Mouse (Mus musculus) midbrain, embryonic 11.5 days (tissue): ENCODE measurements around the gene Donson. TPM values are rescaled to one million over a fixed set of nuclear protein-coding genes. Genes with fewer than 3 reads are reported as not detected.
A peak's percentile ranks its signal among the peaks of the same experiment; 100 is the strongest.

Experiments used
- ATAC-seq: fragments of 200-750 bp; cut with Nextera tagmentation; 2 replicates; pipeline ENCODE4 v1.8.0; 2017; ENCODE audit warnings: moderate TSS enrichment, moderate library complexity; ENCODE audit not compliant: low FRiP score
- DNase-seq: peaks from one replicate; pipeline ENCODE4 v3.0.0; 2015; ENCODE audit warnings: low spot score; ENCODE audit errors: missing footprints
- H3K27ac ChIP-seq: fragments of 300-500 bp; sonication (generic); 2 replicates; pipeline ENCODE4 v1.5.1; 2014; ENCODE audit warnings: low read depth, low read length
- H3K27me3 ChIP-seq: fragments of 300-500 bp; sonication (generic); 2 replicates; pipeline ENCODE4 v1.6.1; 2014; ENCODE audit warnings: mild to moderate bottlenecking, low read length, moderate library complexity, mixed read lengths; ENCODE audit not compliant: control insufficient read depth, insufficient read depth
- H3K36me3 ChIP-seq: fragments of 300-500 bp; sonication (generic); 2 replicates; pipeline ENCODE4 v1.6.1; 2014; ENCODE audit warnings: mild to moderate bottlenecking, low read length, moderate library complexity, mixed read lengths; ENCODE audit not compliant: control insufficient read depth, insufficient read depth
- H3K4me1 ChIP-seq: fragments of 300-500 bp; sonication (generic); 2 replicates; pipeline ENCODE4 v1.6.1; 2014; ENCODE audit warnings: low read length; ENCODE audit not compliant: control insufficient read depth, insufficient read depth
- H3K4me2 ChIP-seq: fragments of 300-500 bp; sonication (generic); 2 replicates; pipeline ENCODE4 v1.6.1; 2014; ENCODE audit warnings: mild to moderate bottlenecking, moderate library complexity
- H3K4me3 ChIP-seq: fragments of 300-500 bp; sonication (generic); 2 replicates; pipeline ENCODE4 v1.5.1; 2014; ENCODE audit warnings: low read depth, low read length
- H3K9ac ChIP-seq: fragments of 300-500 bp; sonication (generic); 2 replicates; pipeline ENCODE4 v1.6.1; 2014; ENCODE audit warnings: low read length
- H3K9me3 ChIP-seq: fragments of 300-500 bp; sonication (generic); 2 replicates; pipeline ENCODE4 v1.6.1; 2016; ENCODE audit warnings: low read length; ENCODE audit not compliant: control insufficient read depth
- WGBS: fragments of 180-500 bp; shearing (Covaris S2); extraction: QIAGEN DNeasy Blood & Tissue Kit; methylation state at CpG from one replicate; pipeline ENCODE4 v1.1.7; 2014; 5-methylcytosine and 5-hydroxymethylcytosine counted together
- polyA plus RNA-seq: library from polyadenylated mRNA; unstranded; fragments of >200 nt; fragmentation: Nextera tagmentation; extraction: Ambion mirVana; gene quantifications from 2 replicates; pipeline ENCODE4 v1.2.1, GENCODE M21; 2014

The Donson gene
- polyA plus RNA-seq, 1 experiment from 2014 or later = 38.0 TPM

DNA sequence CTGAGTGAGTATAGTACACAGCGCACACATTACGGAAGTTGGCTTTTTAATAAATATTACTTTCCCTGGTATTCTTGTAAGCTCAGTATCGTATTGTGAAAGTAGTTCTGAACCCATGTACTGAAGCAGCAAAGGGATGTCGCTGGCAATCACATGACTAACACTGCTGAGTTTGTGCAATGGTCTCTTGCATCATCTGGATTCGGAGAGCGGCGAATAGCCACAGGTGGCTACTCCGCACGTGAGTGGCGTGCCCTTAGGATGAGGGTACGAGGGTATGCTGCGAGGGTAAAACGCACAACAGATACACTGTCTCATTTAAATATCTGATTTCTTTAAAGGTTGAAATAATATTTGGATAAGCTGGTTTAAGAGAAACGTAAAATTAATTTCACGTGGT is 38.9 kb upstream of the Donson start:
- peak overlapping the region; percentile 66 for H3K9ac ChIP-seq
- 89% methylated on average over 15 of the region's 15 CpGs for WGBS

DNA sequence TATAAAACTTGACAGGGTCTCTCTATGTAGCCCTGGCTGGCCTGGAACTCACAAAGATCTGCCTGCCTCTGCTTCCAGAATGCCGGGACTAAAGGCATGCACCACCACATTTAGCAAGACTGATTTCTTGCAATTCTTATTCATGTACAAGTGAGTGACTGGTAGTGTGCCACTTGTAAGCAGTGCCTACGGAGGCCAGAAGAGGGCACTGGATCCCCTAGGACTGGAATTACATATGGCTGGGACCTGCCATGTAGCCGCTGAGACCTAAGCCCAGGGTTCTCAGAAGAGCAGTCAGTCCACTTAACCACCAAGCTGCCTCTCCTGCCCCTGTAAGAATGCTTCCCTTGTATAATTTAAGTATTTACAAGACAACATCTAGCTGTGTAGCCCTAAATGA is 35.7 kb upstream of the Donson start:
- no peaks in the 10 kb centered on the region for H3K27me3 ChIP-seq
- no peak overlapping the region for H3K27ac ChIP-seq
- no peaks in the 10 kb centered on the region for H3K9me3 ChIP-seq
- ATAC-seq = no peak
- no peaks in the 10 kb centered on the region; the same call in 1 of the 2 replicates for H3K36me3 ChIP-seq
- H3K4me2 ChIP-seq = no peak overlapping the region
- peaks cover 8% of the 10 kb centered on the region for H3K4me1 ChIP-seq
- peak; percentile 89 for DNase-seq
- no peak overlapping the region for H3K9ac ChIP-seq
- WGBS = 49% methylated on average over 3 of the region's 3 CpGs
- no peak overlapping the region for H3K4me3 ChIP-seq

More for the DNA sequence above, 38.9 kb upstream of the Donson start:
- Histone ChIP-seq H3K27me3 (no peaks in the 10 kb centered on the region), H3K4me1 (peaks cover 15% of the 10 kb centered on the region), H3K4me3 (peak overlapping the region; percentile 87), H3K9me3 (no peaks in the 10 kb centered on the region), H3K27ac (no peak overlapping the region), H3K36me3 (no peaks in the 10 kb centered on the region), H3K4me2 (peak overlapping the region; percentile 46)
- no peak for ATAC-seq
- no peak for DNase-seq

DNA sequence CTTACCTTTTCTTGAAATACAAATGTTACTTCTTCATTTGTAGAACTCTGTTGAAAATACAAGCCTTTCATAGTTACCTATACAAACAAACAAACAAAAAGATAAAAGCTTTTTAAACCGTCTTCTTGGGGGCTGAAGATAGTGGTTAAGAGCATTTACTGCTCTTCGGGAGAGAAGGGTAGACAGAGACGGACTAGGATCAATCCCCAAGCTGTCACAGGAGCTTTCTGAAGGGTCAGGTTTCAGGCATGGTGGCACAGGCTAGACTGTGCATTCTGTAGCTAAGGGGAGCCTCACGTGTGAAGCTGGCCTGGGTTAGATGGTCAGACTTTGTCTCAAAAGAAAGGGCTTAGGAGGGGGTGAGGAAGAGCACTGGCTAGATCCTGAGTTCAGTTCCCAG is 28.8 kb upstream of the Donson start:
- Histone ChIP-seq H3K9ac (no peak overlapping the region), H3K27me3 (no peaks in the 10 kb centered on the region), H3K4me3 (no peak overlapping the region), H3K27ac (peak overlapping the region; percentile 20; the same call in 1 of the 2 replicates), H3K4me1 (no peaks in the 10 kb centered on the region), H3K4me2 (no peak overlapping the region), H3K36me3 (peaks cover 2% of the 10 kb centered on the region), H3K9me3 (no peaks in the 10 kb centered on the region)
- WGBS = 84% methylated on average over 4 of the region's 4 CpGs
- DNase-seq = no peak
- ATAC-seq = no peak

DNA sequence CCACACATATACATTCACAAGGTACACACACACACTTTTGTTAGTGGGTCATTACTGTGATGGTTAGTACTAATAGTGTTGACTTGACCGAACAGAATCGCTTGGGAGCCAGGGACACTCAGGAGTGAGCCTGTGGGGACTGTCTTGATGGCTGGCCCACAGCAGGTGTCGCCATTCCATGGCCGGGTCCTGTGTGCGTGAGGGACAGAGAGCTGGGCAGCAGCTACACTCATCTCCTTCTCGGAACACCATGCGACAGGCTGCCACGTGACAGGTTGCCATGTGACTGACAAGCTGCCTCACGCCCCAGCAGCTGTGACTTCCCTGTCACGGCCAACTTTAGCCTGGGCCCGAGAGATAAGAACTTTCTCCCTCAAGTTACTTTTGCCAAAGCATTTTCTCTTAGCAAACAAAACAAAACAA is 28.4 kb upstream of the Donson start:
- H3K36me3 ChIP-seq = peaks cover 2% of the 10 kb centered on the region
- 88% methylated on average over 11 of the region's 11 CpGs for WGBS
- H3K27me3 ChIP-seq = no peaks in the 10 kb centered on the region
- DNase-seq (no peak), ATAC-seq (0 out of 2 replicates have a peak, but pooled peaks have one; percentile 35)
- H3K9me3 ChIP-seq = no peaks in the 10 kb centered on the region
- H3K4me3 ChIP-seq = no peak overlapping the region
- H3K4me2 ChIP-seq = no peak overlapping the region
- H3K9ac ChIP-seq = no peak overlapping the region
- no peaks in the 10 kb centered on the region for H3K4me1 ChIP-seq
- H3K27ac ChIP-seq = no peak overlapping the region

DNA sequence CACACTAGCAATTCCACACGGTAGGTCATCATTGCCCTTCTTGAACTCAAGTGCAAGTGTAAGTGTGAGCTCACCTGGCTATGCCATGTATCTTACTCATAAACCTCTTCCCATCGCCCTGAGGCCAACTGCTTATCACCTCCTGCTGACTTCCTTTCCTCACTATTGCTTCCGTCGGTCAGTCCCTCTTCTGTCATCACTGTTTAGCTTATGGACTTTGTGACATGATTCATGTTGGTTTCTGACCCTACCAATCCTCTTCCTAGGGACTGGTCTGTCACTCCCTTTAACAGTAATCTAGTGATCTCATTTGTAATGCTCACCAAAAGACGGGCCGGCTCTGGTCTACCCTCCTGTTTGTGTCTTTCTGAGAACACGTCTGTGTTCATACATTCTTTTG is 21.7 kb upstream of the Donson start:
- H3K4me1 ChIP-seq = no peaks in the 10 kb centered on the region
- peaks cover 6% of the 10 kb centered on the region; the same call in 1 of the 2 replicates for H3K36me3 ChIP-seq
- WGBS = 90% methylated on average over 7 of the region's 7 CpGs
- no peak overlapping the region for H3K27ac ChIP-seq
- no peak overlapping the region for H3K4me2 ChIP-seq
- H3K9me3 ChIP-seq = no peaks in the 10 kb centered on the region
- H3K27me3 ChIP-seq = no peaks in the 10 kb centered on the region
- DNase-seq (no peak), ATAC-seq (no peak)
- H3K9ac ChIP-seq = no peak overlapping the region
- no peak overlapping the region for H3K4me3 ChIP-seq

DNA sequence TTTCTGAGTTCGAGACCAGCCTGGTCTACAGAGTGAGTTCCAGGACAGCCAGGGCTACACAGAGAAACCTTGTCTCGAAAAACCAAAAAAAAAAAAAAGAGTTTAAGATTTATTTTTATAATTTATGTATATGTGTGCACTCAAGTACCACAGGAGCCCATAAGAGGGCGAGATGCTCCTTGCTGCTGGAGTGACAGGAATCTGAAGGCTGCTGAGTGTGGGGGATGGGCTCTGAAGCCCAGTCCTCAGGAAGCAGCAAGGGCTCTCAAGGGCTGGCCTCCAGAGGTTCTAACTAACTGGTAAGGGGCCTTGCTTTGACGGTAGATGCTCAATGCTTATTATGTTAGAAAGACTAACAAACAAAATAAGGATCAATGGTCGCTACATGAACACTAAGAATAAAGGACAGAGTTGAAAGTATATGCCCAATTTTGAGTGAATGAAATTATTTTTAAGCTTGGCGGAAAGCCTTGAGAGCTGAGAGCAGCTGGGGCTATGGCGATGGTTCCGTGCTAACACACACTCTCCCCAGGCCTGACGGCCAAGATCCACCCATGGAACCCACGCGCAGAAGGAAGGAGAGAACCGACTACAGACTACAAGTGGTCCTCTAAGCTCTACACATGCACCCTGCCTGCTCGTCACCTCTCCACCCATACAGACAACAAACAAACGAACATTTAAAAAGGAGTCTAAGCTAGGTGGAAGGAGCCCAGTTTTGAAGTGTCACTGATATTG is 16.2 kb upstream of the Donson start:
- Histone ChIP-seq H3K9me3 (no peaks in the 10 kb centered on the region), H3K36me3 (peaks cover 6% of the 10 kb centered on the region; the same call in 1 of the 2 replicates), H3K9ac (no peak overlapping the region), H3K4me2 (no peak overlapping the region), H3K27me3 (no peaks in the 10 kb centered on the region), H3K4me1 (no peaks in the 10 kb centered on the region), H3K27ac (no peak overlapping the region), H3K4me3 (no peak overlapping the region)
- ATAC-seq = no peak
- peak; percentile 17 for DNase-seq
- WGBS = 85% methylated on average over 14 of the region's 14 CpGs

DNA sequence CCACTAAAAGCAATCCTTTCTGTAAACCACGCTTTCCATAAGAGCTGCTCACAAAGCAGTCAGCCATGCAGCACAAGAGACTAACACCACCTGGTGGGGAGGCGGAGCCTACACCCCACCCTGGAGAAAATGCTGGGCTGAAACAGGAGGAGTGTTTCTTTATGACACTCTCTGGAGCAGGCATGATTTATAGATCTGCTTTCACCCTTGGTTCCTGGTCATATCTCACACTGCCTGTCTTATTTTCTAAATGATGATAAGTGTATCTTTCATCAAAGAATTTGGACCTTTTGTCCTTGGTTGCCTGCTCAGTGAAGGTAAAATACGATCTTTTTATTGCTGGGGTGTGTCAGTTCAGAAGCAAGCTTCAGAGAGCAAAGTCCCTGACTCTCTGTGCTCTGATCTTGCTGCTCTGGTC is 14.2 kb upstream of the Donson start:
- H3K4me2 ChIP-seq = no peak overlapping the region
- WGBS = 62% methylated on average over 3 of the region's 3 CpGs
- H3K4me3 ChIP-seq = no peak overlapping the region
- H3K9me3 ChIP-seq = no peaks in the 10 kb centered on the region
- H3K9ac ChIP-seq = no peak overlapping the region
- H3K27ac ChIP-seq = no peak overlapping the region
- H3K4me1 ChIP-seq = no peaks in the 10 kb centered on the region
- peaks cover 9% of the 10 kb centered on the region; the same call in 1 of the 2 replicates for H3K36me3 ChIP-seq
- DNase-seq = peak; percentile 59
- ATAC-seq = no peak
- H3K27me3 ChIP-seq = no peaks in the 10 kb centered on the region

DNA sequence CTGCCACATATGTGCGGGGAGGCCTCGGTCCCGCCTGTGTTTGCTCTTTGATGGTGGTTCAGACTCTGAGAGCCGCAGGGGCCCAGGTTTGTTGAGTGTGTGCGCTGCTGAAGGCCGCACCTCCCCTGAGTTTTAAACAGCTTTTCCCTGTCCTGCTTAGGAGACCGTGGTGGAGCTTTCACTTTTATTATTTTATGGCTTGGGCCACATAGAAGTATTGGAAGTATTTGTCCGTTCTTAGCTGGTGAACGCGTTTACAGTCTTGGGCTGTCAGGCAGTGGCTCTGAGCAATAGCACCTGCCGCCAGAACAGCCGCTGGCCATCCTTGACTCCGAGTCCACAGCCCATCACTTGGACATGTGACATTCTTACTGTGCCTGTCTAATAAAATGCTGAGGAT is 13.3 kb upstream of the Donson start:
- Histone ChIP-seq H3K4me1 (no peaks in the 10 kb centered on the region), H3K36me3 (peaks cover 9% of the 10 kb centered on the region; the same call in 1 of the 2 replicates), H3K9me3 (no peaks in the 10 kb centered on the region), H3K4me2 (no peak overlapping the region), H3K27ac (no peak overlapping the region), H3K27me3 (no peaks in the 10 kb centered on the region), H3K4me3 (no peak overlapping the region), H3K9ac (no peak overlapping the region)
- DNase-seq (peak; percentile 45), ATAC-seq (no peak)
- 93% methylated on average over 13 of the region's 13 CpGs for WGBS

DNA sequence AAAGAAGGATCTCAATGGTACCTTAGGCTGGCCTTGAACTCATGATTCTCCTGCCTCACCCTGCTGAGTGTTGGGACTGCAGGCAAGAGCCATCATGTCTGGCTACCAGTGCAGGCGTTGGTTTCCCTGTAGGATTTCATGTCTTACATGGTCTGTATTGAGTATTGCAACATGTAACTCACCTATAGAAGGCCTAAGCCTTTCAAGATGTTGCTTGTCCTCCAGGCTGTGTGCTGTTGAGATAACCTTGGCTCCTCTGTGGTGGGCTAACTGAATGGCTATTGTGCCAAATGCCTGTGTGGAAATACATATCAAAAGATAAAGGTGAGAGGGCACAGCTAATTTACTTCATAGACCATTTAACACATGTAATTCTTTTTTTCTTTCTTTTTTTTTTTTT is 10.4 kb upstream of the Donson start:
- no peaks in the 10 kb centered on the region for H3K9me3 ChIP-seq
- no peak overlapping the region for H3K9ac ChIP-seq
- H3K36me3 ChIP-seq = peaks cover 5% of the 10 kb centered on the region; the same call in 1 of the 2 replicates
- no peak overlapping the region for H3K27ac ChIP-seq
- H3K4me1 ChIP-seq = no peaks in the 10 kb centered on the region
- ATAC-seq (no peak), DNase-seq (peak; percentile 82)
- no peaks in the 10 kb centered on the region for H3K27me3 ChIP-seq
- 84% methylated on average over 1 of the region's 1 CpGs for WGBS
- H3K4me2 ChIP-seq = no peak overlapping the region
- no peak overlapping the region for H3K4me3 ChIP-seq
